Mouse (Mus musculus): Measurements from ENCODE around the gene Capn15. TPM values are rescaled to one million over a fixed set of nuclear protein-coding genes. Genes with fewer than 3 reads are reported as not detected.
A peak's percentile ranks its signal among the peaks of the same experiment; 100 is the strongest.

Capn15 gene
- total RNA-seq, 2 experiments from 2014 or later = 48.7 to 55.2 TPM

GRCm38 (mm10) chr17:25941511-25942241 lies 43.9 kb downstream of the Capn15 start:
- DNase-seq (ENCODE audit: extremely low spot score in 1 of 2, low spot score in 1 of 2) = peak; percentile 77 to 81

- no peak for DNase-seq (ENCODE audit: extremely low spot score in 1 of 2, low spot score in 1 of 2)
These were observed 51.1 kb downstream of the Capn15 start for GRCm38 (mm10) chr17:25934526-25934925.

- no peak for DNase-seq (ENCODE audit: extremely low spot score in 1 of 2, low spot score in 1 of 2)
These were observed 60.2 kb downstream of the Capn15 start for GRCm38 (mm10) chr17:25925348-25925747.

GRCm38 (mm10) chr17:25922120-25922519 lies 63.5 kb downstream of the Capn15 start:
- no peak for DNase-seq (ENCODE audit: extremely low spot score in 1 of 2, low spot score in 1 of 2)

DNA sequence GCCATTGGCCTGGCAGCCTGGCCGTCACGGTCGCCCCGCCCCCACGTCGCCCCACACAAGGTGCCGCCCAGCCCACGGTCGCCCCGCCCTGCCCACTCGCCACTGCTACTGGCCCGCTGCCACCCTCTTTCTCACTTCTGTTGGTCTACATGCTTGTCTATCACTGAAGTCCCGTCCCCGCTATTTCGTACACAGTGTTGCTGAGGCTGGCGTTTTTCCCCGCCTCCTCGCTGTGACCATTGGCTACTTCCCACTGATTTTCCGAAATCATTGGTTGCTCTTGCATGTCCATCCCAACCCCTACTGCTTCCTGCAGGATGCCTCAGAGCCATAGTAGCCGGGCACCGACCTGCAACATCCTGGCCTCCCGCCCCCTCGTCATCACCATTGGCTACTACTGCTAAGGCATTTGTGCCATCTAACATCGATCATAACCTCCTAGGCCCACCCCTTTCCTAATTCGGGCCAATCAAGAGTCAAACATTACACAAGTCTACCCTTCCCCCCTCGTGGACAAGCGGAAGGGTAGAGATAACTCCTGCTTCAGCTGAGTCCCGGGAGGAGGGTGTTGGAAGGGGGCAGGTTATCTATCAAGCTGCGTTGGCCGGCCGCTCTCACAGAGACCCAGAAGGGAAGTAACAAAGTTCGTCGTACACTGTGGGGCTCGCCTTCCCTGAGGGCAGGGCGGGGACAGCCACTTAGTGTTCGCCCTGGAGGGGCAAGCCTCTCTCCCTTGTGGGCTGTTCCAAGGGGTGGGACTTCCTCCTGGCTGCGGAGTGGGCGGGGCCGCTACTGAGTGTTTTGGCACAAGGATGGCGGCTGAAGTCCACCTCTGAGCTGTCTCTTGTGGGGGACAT lies 65.6 kb downstream of the Capn15 start:
- peak; percentile 100 for DNase-seq (ENCODE audit: extremely low spot score in 1 of 2, low spot score in 1 of 2)

GRCm38 (mm10) chr17:25919144-25919785 lies 66.3 kb downstream of the Capn15 start, which contains the start of gene Rab40c:
Rab40c (minus strand) TSS chr17:25919727.
- DNase-seq (ENCODE audit: extremely low spot score in 1 of 2, low spot score in 1 of 2) = peak in 1 of 2 experiments; percentile 23

- no peak for DNase-seq (ENCODE audit: extremely low spot score in 1 of 2, low spot score in 1 of 2)
These were observed 67.4 kb downstream of the Capn15 start for GRCm38 (mm10) chr17:25918037-25918750.

DNA sequence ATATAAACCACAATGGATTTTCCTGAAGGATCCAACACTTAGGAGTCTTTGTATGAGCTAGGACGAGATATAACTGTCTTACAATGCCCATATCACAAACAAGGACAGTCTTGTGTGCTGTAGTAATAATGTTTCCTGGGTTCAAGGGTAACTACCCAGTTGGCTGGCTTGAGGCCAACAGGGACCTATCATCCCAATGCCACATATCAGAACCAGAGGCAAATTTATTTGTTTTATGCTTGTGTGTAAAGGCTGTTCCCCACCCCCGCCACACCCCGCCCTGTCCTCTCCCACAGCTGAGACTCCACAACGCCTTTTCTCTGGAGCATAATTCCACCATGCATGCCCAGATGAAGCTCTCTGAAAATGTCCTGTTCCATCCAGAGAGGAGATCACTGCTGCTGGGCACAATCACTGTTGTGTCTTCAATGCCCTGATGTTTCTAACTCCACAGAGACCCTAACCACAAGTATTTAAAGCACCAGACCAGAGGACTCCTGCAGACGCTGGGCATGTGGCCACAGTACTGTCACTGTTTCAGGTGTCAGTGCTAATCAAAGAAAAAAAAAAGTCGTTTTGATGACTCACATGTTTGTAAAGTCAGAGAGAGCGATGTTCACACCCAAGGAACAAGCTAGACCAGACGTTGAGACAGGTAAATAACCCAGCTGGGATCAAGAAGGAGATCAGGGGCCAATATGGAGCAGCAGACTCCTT lies 68.5 kb downstream of the Capn15 start:
- DNase-seq (ENCODE audit: extremely low spot score in 1 of 2, low spot score in 1 of 2) = no peak

DNA sequence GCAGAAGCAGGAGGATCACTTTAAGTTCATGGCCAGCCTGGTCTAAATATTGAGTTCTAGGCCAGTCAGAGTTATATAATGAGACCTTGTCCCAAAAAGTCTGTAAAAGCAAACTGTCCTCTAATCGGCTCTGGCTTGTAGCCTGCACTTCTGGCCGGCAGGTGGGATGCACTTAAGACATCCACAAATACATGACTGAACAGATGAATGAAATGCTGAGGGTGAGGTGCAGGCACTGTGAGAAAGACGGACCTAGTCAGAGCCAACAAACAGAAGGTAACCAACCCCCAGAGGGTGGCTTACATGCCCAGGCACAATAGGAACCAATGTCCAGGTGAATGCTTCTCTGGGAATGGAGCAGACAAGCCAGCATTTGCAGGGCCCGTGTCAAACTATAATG lies 71.3 kb downstream of the Capn15 start:
- DNase-seq (ENCODE audit: extremely low spot score in 1 of 2, low spot score in 1 of 2) = no peak

GRCm38 (mm10) chr17:25913877-25914275 lies 71.7 kb downstream of the Capn15 start:
- DNase-seq (ENCODE audit: extremely low spot score in 1 of 2, low spot score in 1 of 2) = no peak

DNA sequence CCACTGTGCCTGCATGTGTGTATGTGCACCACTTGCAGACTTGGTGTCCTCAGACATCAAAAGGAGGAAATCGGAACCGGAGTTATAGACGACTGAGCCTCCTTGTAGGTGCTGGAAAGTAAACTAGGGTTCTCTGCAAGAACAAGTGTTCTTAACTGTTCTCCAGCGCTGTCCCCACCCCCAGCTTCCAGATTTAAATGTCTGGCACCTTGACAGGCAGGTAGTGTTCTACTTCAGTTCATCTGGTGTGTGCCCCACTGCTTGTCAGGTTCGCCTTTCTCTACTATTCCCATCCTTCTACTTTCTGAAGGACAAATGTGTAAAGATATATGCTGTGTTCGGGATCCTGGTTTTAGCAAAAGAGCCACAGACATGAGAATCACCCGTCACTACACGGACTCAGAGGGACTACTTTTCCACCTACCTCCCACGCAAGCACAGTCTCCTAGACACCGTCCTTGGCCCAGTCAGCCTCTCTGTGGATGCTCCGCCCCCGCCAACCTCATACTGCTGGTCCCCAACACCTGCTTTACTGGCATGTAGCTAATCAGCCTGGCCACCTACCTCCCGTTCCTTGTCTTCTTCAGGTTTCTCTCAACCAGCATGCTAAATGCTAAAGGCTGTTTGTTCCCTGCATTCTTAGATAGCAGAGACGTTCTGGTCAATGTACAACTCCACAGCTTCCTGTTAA lies 72.3 kb downstream of the Capn15 start:
- DNase-seq (ENCODE audit: extremely low spot score in 1 of 2, low spot score in 1 of 2) = peak; percentile 33 to 47

- no peak for DNase-seq (ENCODE audit: extremely low spot score in 1 of 2, low spot score in 1 of 2)
These were observed 73.8 kb downstream of the Capn15 start for GRCm38 (mm10) chr17:25911816-25912215.

Other genes with a start within 250 kb of the Capn15 start
- under 1 TPM in 1 of 2 experiments, not detected in 1; 0.14 TPM for gene Mslnl, start 249.8 kb downstream of the Capn15 start, total RNA-seq (2021)
- 1 to 10 TPM in 1 of 2 experiments, under 1 TPM in 1; 0.71 to 1.8 TPM for gene Msln, start 231.4 kb downstream of the Capn15 start, total RNA-seq (2021)
- gene Narfl, start 212.0 kb downstream of the Capn15 start, total RNA-seq (2021) = 10 to 100 TPM; 32.7 to 33.2 TPM
- gene Haghl, start 200.1 kb downstream of the Capn15 start, total RNA-seq (2021) = 100 to 1,000 TPM; 112 to 126 TPM
- not detected for gene Ccdc78, start 199.2 kb downstream of the Capn15 start, total RNA-seq (2021)
- 10 to 100 TPM; 81.7 to 88.0 TPM for gene Fam173a, start 192.9 kb downstream of the Capn15 start, total RNA-seq (2021)
- 1 to 10 TPM; 1.6 to 3.5 TPM for gene AC134908.4, start 190.1 kb downstream of the Capn15 start, total RNA-seq (2021)
- 10 to 100 TPM; 82.7 to 89.2 TPM for gene Metrn, start 188.7 kb downstream of the Capn15 start, total RNA-seq (2021)
- gene Fbxl16, start 176.7 kb downstream of the Capn15 start, total RNA-seq (2021) = 100 to 1,000 TPM; 637 to 657 TPM
- gene Wdr24, start 162.2 kb downstream of the Capn15 start, total RNA-seq (2021) = 10 to 100 TPM; 26.5 to 27.1 TPM
- gene Jmjd8, start 156.9 kb downstream of the Capn15 start, total RNA-seq (2021) = 10 to 100 TPM; 59.5 to 62.9 TPM
- gene Stub1, start 152.4 kb downstream of the Capn15 start, total RNA-seq (2021) = 100 to 1,000 TPM; 160 to 164 TPM
- 10 to 100 TPM; 62.3 to 68.3 TPM for gene Rhbdl1, start 148.5 kb downstream of the Capn15 start, total RNA-seq (2021)
- gene Gm20683, start 144.0 kb downstream of the Capn15 start, total RNA-seq (2021) = 10 to 100 TPM; 26.0 to 28.5 TPM
- gene Rhot2, start 140.9 kb downstream of the Capn15 start, total RNA-seq (2021) = 100 to 1,000 TPM in 1 of 2 experiments, 10 to 100 TPM in 1; 95.2 to 107 TPM
- 10 to 100 TPM; 14.8 to 21.0 TPM for gene Wdr90, start 124.3 kb downstream of the Capn15 start, total RNA-seq (2021)
- gene Mcrip2, start 117.0 kb downstream of the Capn15 start, total RNA-seq (2021) = 10 to 100 TPM; 22.4 to 25.3 TPM
- 10 to 100 TPM; 39.2 to 40.1 TPM for gene Mettl26, start 110.7 kb downstream of the Capn15 start, total RNA-seq (2021)
- gene Wfikkn1, start 104.9 kb downstream of the Capn15 start, total RNA-seq (2021) = 1 to 10 TPM; 2.0 TPM
- 10 to 100 TPM; 41.0 to 52.9 TPM for gene Rab40c, start 66.1 kb downstream of the Capn15 start, total RNA-seq (2021)
- gene Pigq, start 40.9 kb downstream of the Capn15 start, total RNA-seq (2021) = 100 to 1,000 TPM; 135 to 137 TPM
- under 1 TPM in 1 of 2 experiments, not detected in 1; 0.52 TPM for gene Nhlrc4, start 40.8 kb downstream of the Capn15 start, total RNA-seq (2021)
- under 1 TPM; 0.34 to 0.47 TPM for gene A930017K11Rik, start 33.2 kb downstream of the Capn15 start, total RNA-seq (2021)
- 100 to 1,000 TPM in 1 of 2 experiments, 10 to 100 TPM in 1; 97.3 to 104 TPM for gene Rab11fip3, start 83.8 kb upstream of the Capn15 start, total RNA-seq (2021)
- 10 to 100 TPM; 27.2 to 28.2 TPM for gene Decr2, start 104.5 kb upstream of the Capn15 start, total RNA-seq (2021)
- 1 to 10 TPM; 4.1 TPM for gene Nme4, start 109.8 kb upstream of the Capn15 start, total RNA-seq (2021)
- 10 to 100 TPM; 11.4 to 13.1 TPM for gene Tmem8, start 127.5 kb upstream of the Capn15 start, total RNA-seq (2021)
- gene Mrpl28, start 137.7 kb upstream of the Capn15 start, total RNA-seq (2021) = 10 to 100 TPM; 63.4 to 68.9 TPM
- gene Axin1, start 152.9 kb upstream of the Capn15 start, total RNA-seq (2021) = 10 to 100 TPM; 23.2 to 23.6 TPM
- under 1 TPM; 0.30 to 0.80 TPM for gene Pdia2, start 213.3 kb upstream of the Capn15 start, total RNA-seq (2021)
- 10 to 100 TPM; 36.8 to 52.1 TPM for gene Rgs11, start 217.2 kb upstream of the Capn15 start, total RNA-seq (2021)
- 10 to 100 TPM; 71.8 to 83.1 TPM for gene Arhgdig, start 222.0 kb upstream of the Capn15 start, total RNA-seq (2021)